In the genomic region with DNA sequence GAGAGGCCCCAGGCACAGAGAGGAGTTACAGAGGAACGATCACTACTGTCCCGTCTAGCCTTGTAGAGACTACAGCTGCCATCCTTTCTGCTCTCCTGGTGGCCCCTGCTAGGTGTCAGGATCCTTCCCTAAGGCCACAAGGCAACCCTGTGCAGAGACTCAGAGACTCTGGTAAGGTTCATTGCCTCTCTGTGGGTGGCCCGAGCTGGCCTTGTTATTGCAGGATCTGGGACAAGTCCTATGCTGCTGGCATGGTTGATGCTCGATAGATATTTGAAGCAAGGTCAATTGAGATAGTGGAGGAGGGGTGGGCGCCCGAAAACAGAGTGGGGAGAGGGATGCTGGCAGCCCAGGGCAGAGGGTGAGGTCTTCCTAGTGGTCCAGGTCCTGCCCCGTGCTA, we compare ENCODE assay signal across 25 mouse cellular contexts. TPM values are rescaled to one million over a fixed set of nuclear protein-coding genes. Genes with fewer than 3 reads are reported as not detected.
DNase-seq lines count a peak whose midpoint lies in the region; ATAC-seq lines count a peak whose summit lies in the region.
"Had no signal": no experiment of that assay in that cellular context is flagged by ENCODE, and none has a peak within 500 bp of the region (broad histone marks: within the 10 kb centered on the region; RNA-seq: fewer than 3 reads in every experiment).

No protein-coding gene starts in this region.

- H3K4me3 ChIP-seq in liver, embryonic 13.5 days (replicated peaks), result no peak overlapping the region
- no peak overlapping the region for H3K4me3 ChIP-seq in liver, embryonic 11.5 days (ENCODE audit: low read depth, low read length)
- no peak overlapping the region for H3K4me3 ChIP-seq in kidney, embryonic 14.5 days (ENCODE audit: low read length)
- H3K4me3 ChIP-seq: heart, embryonic 13.5 days; left cerebral cortex, adult 2 months; lung, embryonic 15.5 days; neural tube, embryonic 12.5 days; stomach, embryonic 15.5 days had no signal

- H3K4me2 ChIP-seq in liver, embryonic 13.5 days, result no peak overlapping the region
- H3K4me2 ChIP-seq in liver, embryonic 11.5 days, result no peak overlapping the region
- no peak overlapping the region for H3K4me2 ChIP-seq in kidney, embryonic 14.5 days (replicated peaks; ENCODE audit: low read depth, low read length)
- H3K4me2 ChIP-seq: heart, embryonic 13.5 days; hindbrain, embryonic 14.5 days; lung, embryonic 15.5 days; neural tube, embryonic 12.5 days; stomach, embryonic 15.5 days had no signal

- H3K27ac ChIP-seq in liver, embryonic 13.5 days, result no peak overlapping the region
- H3K27ac ChIP-seq in liver, embryonic 11.5 days (ENCODE audit: low read depth, low read length), result no peak overlapping the region
- H3K27ac ChIP-seq in kidney, embryonic 14.5 days (ENCODE audit: low read depth, low read length), result no peak overlapping the region
- H3K27ac ChIP-seq: heart, embryonic 13.5 days; hindbrain, embryonic 14.5 days; left cerebral cortex, adult 2 months; liver, embryonic 14.5 days; lung, embryonic 15.5 days; neural tube, embryonic 12.5 days; stomach, embryonic 15.5 days had no signal

- WGBS in liver, embryonic 13.5 days (ENCODE audit: insufficient replicate concordance), result 63% methylated on average over 7 of the region's 7 CpGs
- 76% methylated on average over 7 of the region's 7 CpGs for WGBS in liver, embryonic 11.5 days
- WGBS in kidney, embryonic 14.5 days, result 34% methylated on average over 7 of the region's 7 CpGs

- no peaks in the 10 kb centered on the region for H3K9me3 ChIP-seq in liver, embryonic 13.5 days (replicated peaks)
- H3K9me3 ChIP-seq in liver, embryonic 11.5 days (ENCODE audit: control insufficient read depth, low read length), result no peaks in the 10 kb centered on the region
- no peaks in the 10 kb centered on the region for H3K9me3 ChIP-seq in kidney, embryonic 14.5 days (ENCODE audit: control insufficient read depth, low read length)
- H3K9me3 ChIP-seq: heart, embryonic 13.5 days; lung, embryonic 15.5 days; neural tube, embryonic 12.5 days; stomach, embryonic 15.5 days had no signal

- H3K9ac ChIP-seq in liver, embryonic 13.5 days, result no peak overlapping the region
- H3K9ac ChIP-seq in liver, embryonic 11.5 days (ENCODE audit: low read depth, low read length), result no peak overlapping the region
- no peak overlapping the region for H3K9ac ChIP-seq in kidney, embryonic 14.5 days (ENCODE audit: low read depth, low read length)
- H3K9ac ChIP-seq: heart, embryonic 13.5 days; hindbrain, embryonic 14.5 days; liver, embryonic 14.5 days; lung, embryonic 15.5 days; neural tube, embryonic 12.5 days; stomach, embryonic 15.5 days had no signal

- peaks cover 17% of the 10 kb centered on the region for H3K4me1 ChIP-seq in liver, embryonic 13.5 days (replicated peaks)
- peaks cover 8% of the 10 kb centered on the region for H3K4me1 ChIP-seq in liver, embryonic 11.5 days (replicated peaks; ENCODE audit: control insufficient read depth, insufficient read depth, low read length)
- H3K4me1 ChIP-seq in kidney, embryonic 14.5 days (ENCODE audit: control insufficient read depth, insufficient read depth, low read length), result peaks cover 56% of the 10 kb centered on the region

- DNase-seq in adrenal gland, adult 2 months, result peak; percentile 66
- DNase-seq in adrenal gland, adult 18-20 months (ENCODE audit: low spot score in 2 of 2), result no peak
- DNase-seq in liver, embryonic 13.5 days, result no peak
- no peak for DNase-seq in liver, embryonic 11.5 days (ENCODE audit: low spot score)
- peak; percentile 63 for DNase-seq in retina, postnatal 1 day
- DNase-seq in left cerebral cortex, adult 18-20 months (ENCODE audit: low spot score in 2 of 2), result no peak
- DNase-seq in gastrocnemius, postnatal 14 days, result no peak
- DNase-seq: cerebellum, adult 11-12 months; cerebellum, postnatal 36 days; heart, adult 11 months; left cerebral cortex, postnatal 4 days; lung, postnatal 4 days; right cerebral cortex, postnatal 14 days; thymus, postnatal 14 days had no signal

- 0 out of 2 replicates have a peak, but pooled peaks have one; percentile 16 for ATAC-seq in liver, embryonic 13.5 days (ENCODE audit: low read depth)
- ATAC-seq in liver, embryonic 11.5 days (replicated peaks; ENCODE audit: low FRiP score), result no peak
- peak; percentile 21; the same call in 1 of the 2 replicates for ATAC-seq in kidney, embryonic 14.5 days (ENCODE audit: low FRiP score, low TSS enrichment)
- ATAC-seq: activated CD4-positive, CD25-positive, alpha-beta regulatory T cell, adult 4 months; CD4-positive, CD25-positive, alpha-beta regulatory T cell, adult 4 months; intestine, embryonic 16.5 days had no signal

- intact Hi-C loops in gastrocnemius, postnatal 14 days (cut with DNase I; ENCODE audit: low total_unique reads), result no loop called here

- H3K27me3 ChIP-seq in liver, embryonic 13.5 days, result no peaks in the 10 kb centered on the region
- no peaks in the 10 kb centered on the region for H3K27me3 ChIP-seq in liver, embryonic 11.5 days (replicated peaks; ENCODE audit: control insufficient read depth, insufficient read depth, low read length)
- no peaks in the 10 kb centered on the region for H3K27me3 ChIP-seq in kidney, embryonic 14.5 days (ENCODE audit: control insufficient read depth, insufficient read depth, low read length)
- H3K27me3 ChIP-seq: heart, embryonic 13.5 days; lung, embryonic 15.5 days; neural tube, embryonic 12.5 days; stomach, embryonic 15.5 days had no signal

- H3K36me3 ChIP-seq in liver, embryonic 13.5 days, result no peaks in the 10 kb centered on the region
- no peaks in the 10 kb centered on the region for H3K36me3 ChIP-seq in liver, embryonic 11.5 days (ENCODE audit: control insufficient read depth, insufficient read depth, low read length)
- no peaks in the 10 kb centered on the region for H3K36me3 ChIP-seq in kidney, embryonic 14.5 days (ENCODE audit: control insufficient read depth, insufficient read depth, low read length)
- H3K36me3 ChIP-seq: heart, embryonic 13.5 days; lung, embryonic 15.5 days; neural tube, embryonic 12.5 days; stomach, embryonic 15.5 days had no signal

RNA-seq across cellular contexts. Expression of gene Kazn, which starts 23.4 kb away (rescaled TPM):
- 10 to 100 TPM; 19.1 to 22.6 TPM for total RNA-seq in adrenal gland, adult 2 months (2021)
- polyA plus RNA-seq in adrenal gland, adult 2 months (2012; rRNA removed), result 35.2 and 47.4 TPM in 2 replicates
- 10 to 100 TPM; 11.1 to 18.6 TPM for total RNA-seq in adrenal gland, adult 18-20 months (2021)
- 0.65 and 0.74 TPM in 2 replicates for polyA plus RNA-seq in liver, embryonic 13.5 days (2015; fragmentation: Nextera tagmentation; extraction: Ambion mirVana)
- polyA plus RNA-seq in liver, embryonic 11.5 days (2014; fragmentation: Nextera tagmentation; extraction: Ambion mirVana), result 4.0 and 4.4 TPM in 2 replicates
- polyA plus RNA-seq in kidney, embryonic 14.5 days (2014; fragmentation: Nextera tagmentation; extraction: Ambion mirVana), result 11.3 and 12.9 TPM in 2 replicates
- 10 to 100 TPM; 76.8 to 79.4 TPM for total RNA-seq in left cerebral cortex, adult 18-20 months (2021)
- total RNA-seq in gastrocnemius, postnatal 14 days (2021), result 1 to 10 TPM; 3.3 to 6.7 TPM
- polyA plus RNA-seq: activated CD4-positive, CD25-positive, alpha-beta regulatory T cell, adult 4 months; CD4-positive, CD25-positive, alpha-beta regulatory T cell, adult 4 months had no signal

Comparison
In these comparisons a context has a peak if more than half of its experiments do, and no peak if none do; other contexts are left out.
1. DNase-seq: peak in adrenal gland, adult 2 months (single experiment) and retina, postnatal 1 day (single experiment); none in adrenal gland, adult 18-20 months (0 of 2), liver, embryonic 13.5 days (single experiment), liver, embryonic 11.5 days (single experiment), left cerebral cortex, adult 18-20 months (0 of 2) and gastrocnemius, postnatal 14 days (single experiment).